In genomic region chr2:71628821-71629220, GRCm38 (mm10) we compare ENCODE assay signal across 9 mouse cellular contexts.
A peak's percentile ranks its signal among the peaks of the same experiment; 100 is the strongest.
DNase-seq lines count a peak whose midpoint lies in the region; ATAC-seq and TF ChIP-seq lines count a peak whose summit lies in the region.
"Had no signal": no experiment of that assay in that cellular context is flagged by ENCODE, and none has a peak within 500 bp of the region (broad histone marks: within the 10 kb centered on the region; RNA-seq: fewer than 3 reads in every experiment).

No protein-coding gene starts in this region.

- H3K27me3 ChIP-seq in kidney, embryonic 16.5 days (ENCODE audit: insufficient read depth, low read length), result no peaks in the 10 kb centered on the region
- no peaks in the 10 kb centered on the region for H3K27me3 ChIP-seq in kidney, adult 2 months (replicated peaks; ENCODE audit: control insufficient read depth, insufficient read depth, low read length)
- H3K27me3 ChIP-seq in hindbrain, embryonic 10.5 days (ENCODE audit: insufficient read depth, poor library complexity, severe bottlenecking), result peaks cover 69% of the 10 kb centered on the region
- H3K27me3 ChIP-seq in midbrain, embryonic 13.5 days, result peaks cover 8% of the 10 kb centered on the region

- H3K4me2 ChIP-seq in kidney, embryonic 16.5 days (replicated peaks; ENCODE audit: low read depth, low read length), result peak overlapping the region; percentile 64
- H3K4me2 ChIP-seq in midbrain, embryonic 13.5 days (replicated peaks), result peak overlapping the region; percentile 69

- no peak for TF ChIP-seq CTCF in kidney, adult 2 months (conservative IDR thresholded peaks at IDR 0.05; ENCODE audit: insufficient read depth, insufficient read length, low read depth, low read length)

- no peaks in the 10 kb centered on the region for H3K36me3 ChIP-seq in kidney, embryonic 16.5 days (ENCODE audit: insufficient read depth, low read length)
- H3K36me3 ChIP-seq in kidney, adult 2 months (ENCODE audit: control insufficient read depth, insufficient read depth, low read length), result no peaks in the 10 kb centered on the region
- no peaks in the 10 kb centered on the region for H3K36me3 ChIP-seq in hindbrain, embryonic 10.5 days
- H3K36me3 ChIP-seq in midbrain, embryonic 13.5 days, result no peaks in the 10 kb centered on the region

- no peak overlapping the region for H3K27ac ChIP-seq in kidney, embryonic 16.5 days (ENCODE audit: low read length)
- no peak overlapping the region for H3K27ac ChIP-seq in kidney, adult 2 months (ENCODE audit: insufficient read depth, low read depth, low read length)
- peak overlapping the region; percentile 81 for H3K27ac ChIP-seq in hindbrain, embryonic 10.5 days
- H3K27ac ChIP-seq in midbrain, embryonic 13.5 days, result peak overlapping the region; percentile 74

- no peak for TF ChIP-seq POLR2A in kidney, adult 2 months (IDR thresholded peaks at IDR 0.05; ENCODE audit: low read depth, low read length)

- H3K4me1 ChIP-seq in kidney, embryonic 16.5 days (ENCODE audit: insufficient read depth, low read length), result peaks cover 35% of the 10 kb centered on the region
- no peaks in the 10 kb centered on the region; the same call in 1 of the 2 replicates for H3K4me1 ChIP-seq in kidney, adult 2 months (ENCODE audit: control insufficient read depth, insufficient read depth, low read length)
- peaks cover 53% of the 10 kb centered on the region for H3K4me1 ChIP-seq in hindbrain, embryonic 10.5 days (replicated peaks)
- H3K4me1 ChIP-seq in midbrain, embryonic 13.5 days (replicated peaks), result peaks cover 51% of the 10 kb centered on the region

- intact Hi-C loops in gastrocnemius, postnatal 36 days (cut with DNase I), result no loop called here

- no peak overlapping the region for H3K9ac ChIP-seq in kidney, embryonic 16.5 days (replicated peaks; ENCODE audit: low read length)
- H3K9ac ChIP-seq in midbrain, embryonic 13.5 days (replicated peaks), result peak overlapping the region; percentile 64; the same call in 1 of the 2 replicates

- DNase-seq in kidney, adult 2 months, result no peak
- peak; percentile 52 for DNase-seq in embryo, embryonic 9.5 days (ENCODE audit: extremely low spot score)
- peak; percentile 38 for DNase-seq in hindbrain, embryonic 10.5 days (ENCODE audit: low spot score)
- no peak for DNase-seq in urinary bladder, postnatal 10 days (ENCODE audit: low spot score)
- no peak for DNase-seq in gastrocnemius, postnatal 36 days
- DNase-seq: kidney, adult 8-10 months had no signal

- ATAC-seq in kidney, embryonic 16.5 days (ENCODE audit: low FRiP score, low TSS enrichment), result no peak
- ATAC-seq in midbrain, embryonic 13.5 days, result no peak
- no peak for ATAC-seq in megakaryocyte-erythroid progenitor cell, adult 5-6 weeks (replicated peaks; ENCODE audit: low FRiP score, low TSS enrichment, poor library complexity, severe bottlenecking)

- H3K4me3 ChIP-seq in kidney, embryonic 16.5 days (ENCODE audit: low read length), result no peak overlapping the region; the same call in 1 of the 2 replicates
- H3K4me3 ChIP-seq in kidney, adult 2 months (ENCODE audit: insufficient read depth, low read depth, low read length), result no peak overlapping the region
- peak overlapping the region; percentile 54 for H3K4me3 ChIP-seq in hindbrain, embryonic 10.5 days
- H3K4me3 ChIP-seq in midbrain, embryonic 13.5 days (replicated peaks), result peak overlapping the region; percentile 39

- no peaks in the 10 kb centered on the region for H3K9me3 ChIP-seq in kidney, embryonic 16.5 days (ENCODE audit: low read length)
- no peaks in the 10 kb centered on the region for H3K9me3 ChIP-seq in hindbrain, embryonic 10.5 days
- H3K9me3 ChIP-seq in midbrain, embryonic 13.5 days, result no peaks in the 10 kb centered on the region

- WGBS in kidney, embryonic 16.5 days, result 24% methylated on average over 7 of the region's 7 CpGs
- 78% methylated on average over 7 of the region's 7 CpGs for WGBS in kidney, adult 2 months
- 4% methylated on average over 7 of the region's 7 CpGs for WGBS in hindbrain, embryonic 10.5 days
- whole genome bisulfite sequencing in midbrain, embryonic 13.5 days, result 5% methylated on average over 7 of the region's 7 CpGs

Comparison
In these comparisons a context has a peak if more than half of its experiments do, and no peak if none do; other contexts are left out.
1. H3K27ac ChIP-seq: peak in hindbrain, embryonic 10.5 days (single experiment) and midbrain, embryonic 13.5 days (single experiment); none in kidney, embryonic 16.5 days (single experiment) and kidney, adult 2 months (single experiment).
2. H3K4me3 ChIP-seq: peak in hindbrain, embryonic 10.5 days (single experiment) and midbrain, embryonic 13.5 days (single experiment); none in kidney, embryonic 16.5 days (single experiment) and kidney, adult 2 months (single experiment).
3. DNase-seq: peak in embryo, embryonic 9.5 days (single experiment) and hindbrain, embryonic 10.5 days (single experiment); none in kidney, adult 2 months (single experiment), urinary bladder, postnatal 10 days (single experiment) and gastrocnemius, postnatal 36 days (0 of 2).